Mouse (Mus musculus): ENCODE data around the gene Xbp1. TPM values are rescaled to one million over a fixed set of nuclear protein-coding genes. Genes with fewer than 3 reads are reported as not detected.

Gene Xbp1
- polyA plus RNA-seq, 1 experiment: 62.4 TPM

- TF ChIP-seq MAX (IDR thresholded peaks at IDR 0.05) (no peak), USF1 (IDR thresholded peaks at IDR 0.05; ENCODE audit: low read depth) (no peak), MYOD1 (IDR thresholded peaks at IDR 0.05; ENCODE audit: control insufficient read depth, insufficient read length, low read depth) (no peak), FOSL1 (IDR thresholded peaks at IDR 0.05; ENCODE audit: insufficient read depth, low read length, poor library complexity, severe bottlenecking) (no peak), MYOG (IDR thresholded peaks at IDR 0.05; ENCODE audit: control insufficient read depth, extremely low read depth, insufficient read length) (no peak), CEBPB (IDR thresholded peaks at IDR 0.05; ENCODE audit: low read depth) (no peak), CTCF (IDR thresholded peaks at IDR 0.05; ENCODE audit: control insufficient read depth, insufficient read depth, insufficient read length) (no peak)
- Histone ChIP-seq H3K79me2 (ENCODE audit: control insufficient read depth, insufficient read depth) (no peaks in the 10 kb centered on the region), H3K27me3 (ENCODE audit: control insufficient read depth, insufficient read depth, insufficient read length) (no peaks in the 10 kb centered on the region), H3K36me3 (ENCODE audit: control insufficient read depth, insufficient read depth) (no peaks in the 10 kb centered on the region), H3ac (ENCODE audit: control insufficient read depth, insufficient read length, low read depth) (no peak overlapping the region), H3K4me3 (ENCODE audit: insufficient read depth, poor library complexity, severe bottlenecking) (no peak overlapping the region), H3K79me3 (ENCODE audit: low read depth) (no peaks in the 10 kb centered on the region)
These were observed 47.6 kb downstream of the Xbp1 start for GRCm38 (mm10) chr11:5568082-5568481.

DNA sequence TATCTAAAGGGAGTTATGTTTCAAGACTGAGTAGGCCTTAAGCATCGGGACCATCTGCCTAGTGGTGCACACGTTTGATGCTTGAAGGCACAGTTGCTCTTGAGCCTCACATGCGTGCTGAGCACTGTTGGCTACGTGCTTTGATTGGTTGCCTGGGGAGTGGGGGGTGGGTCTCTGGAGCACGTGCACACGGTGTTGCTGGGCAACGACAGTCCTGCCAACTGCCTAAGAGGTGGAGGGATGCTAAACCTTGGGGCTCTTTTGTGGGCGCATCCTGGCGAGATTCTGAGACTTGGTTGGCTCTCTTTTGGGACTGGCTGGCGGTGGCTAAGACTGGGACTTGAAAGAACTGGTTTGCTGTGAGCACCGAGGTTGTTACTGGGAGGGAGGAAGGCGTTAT, 49.0 kb downstream of the Xbp1 start, which contains the start of gene Ankrd36:
Ankrd36 (plus strand) TSS at position 211 of the 400 bp plus-strand sequence.
- no peak for TF ChIP-seq USF1 (IDR thresholded peaks at IDR 0.05; ENCODE audit: low read depth)
- TF ChIP-seq MYOG (IDR thresholded peaks at IDR 0.05; ENCODE audit: control insufficient read depth, extremely low read depth, insufficient read length): no peak
- no peak for TF ChIP-seq CEBPB (IDR thresholded peaks at IDR 0.05; ENCODE audit: low read depth)
- no peak for TF ChIP-seq MAX (IDR thresholded peaks at IDR 0.05)
- no peak for TF ChIP-seq FOSL1 (IDR thresholded peaks at IDR 0.05; ENCODE audit: insufficient read depth, low read length, poor library complexity, severe bottlenecking)
- TF ChIP-seq MYOD1 (IDR thresholded peaks at IDR 0.05; ENCODE audit: control insufficient read depth, insufficient read length, low read depth): no peak
- no peak for TF ChIP-seq CTCF (IDR thresholded peaks at IDR 0.05; ENCODE audit: control insufficient read depth, insufficient read depth, insufficient read length)
- Histone ChIP-seq H3K36me3 (ENCODE audit: control insufficient read depth, insufficient read depth) (no peaks in the 10 kb centered on the region), H3K79me2 (ENCODE audit: control insufficient read depth, insufficient read depth) (no peaks in the 10 kb centered on the region), H3K4me3 (ENCODE audit: insufficient read depth, poor library complexity, severe bottlenecking) (no peak within 1 kb of the TSS), H3ac (ENCODE audit: control insufficient read depth, insufficient read length, low read depth) (no peak within 1 kb of the TSS), H3K79me3 (ENCODE audit: low read depth) (no peaks in the 10 kb centered on the region), H3K27me3 (ENCODE audit: control insufficient read depth, insufficient read depth, insufficient read length) (no peaks in the 10 kb centered on the region)

- Histone ChIP-seq H3K79me3 (ENCODE audit: low read depth) (no peaks in the 10 kb centered on the region), H3K36me3 (ENCODE audit: control insufficient read depth, insufficient read depth) (no peaks in the 10 kb centered on the region), H3K4me3 (ENCODE audit: insufficient read depth, poor library complexity, severe bottlenecking) (no peak overlapping the region), H3K79me2 (ENCODE audit: control insufficient read depth, insufficient read depth) (no peaks in the 10 kb centered on the region), H3ac (ENCODE audit: control insufficient read depth, insufficient read length, low read depth) (no peak overlapping the region), H3K27me3 (ENCODE audit: control insufficient read depth, insufficient read depth, insufficient read length) (no peaks in the 10 kb centered on the region)
- TF ChIP-seq MYOG (IDR thresholded peaks at IDR 0.05; ENCODE audit: control insufficient read depth, extremely low read depth, insufficient read length) (no peak), FOSL1 (IDR thresholded peaks at IDR 0.05; ENCODE audit: insufficient read depth, low read length, poor library complexity, severe bottlenecking) (no peak), MAX (IDR thresholded peaks at IDR 0.05) (no peak), CTCF (IDR thresholded peaks at IDR 0.05; ENCODE audit: control insufficient read depth, insufficient read depth, insufficient read length) (no peak), USF1 (IDR thresholded peaks at IDR 0.05; ENCODE audit: low read depth) (no peak), CEBPB (IDR thresholded peaks at IDR 0.05; ENCODE audit: low read depth) (no peak), MYOD1 (IDR thresholded peaks at IDR 0.05; ENCODE audit: control insufficient read depth, insufficient read length, low read depth) (no peak)
These were observed 51.4 kb downstream of the Xbp1 start for GRCm38 (mm10) chr11:5571856-5572255.

GRCm38 (mm10) chr11:5573821-5574220, 53.4 kb downstream of the Xbp1 start:
- Histone ChIP-seq H3K4me3 (ENCODE audit: insufficient read depth, poor library complexity, severe bottlenecking) (no peak overlapping the region), H3K79me2 (ENCODE audit: control insufficient read depth, insufficient read depth) (no peaks in the 10 kb centered on the region), H3K27me3 (ENCODE audit: control insufficient read depth, insufficient read depth, insufficient read length) (no peaks in the 10 kb centered on the region), H3ac (ENCODE audit: control insufficient read depth, insufficient read length, low read depth) (no peak overlapping the region), H3K79me3 (ENCODE audit: low read depth) (no peaks in the 10 kb centered on the region), H3K36me3 (ENCODE audit: control insufficient read depth, insufficient read depth) (no peaks in the 10 kb centered on the region)
- TF ChIP-seq CTCF (IDR thresholded peaks at IDR 0.05; ENCODE audit: control insufficient read depth, insufficient read depth, insufficient read length): no peak
- TF ChIP-seq CEBPB (IDR thresholded peaks at IDR 0.05; ENCODE audit: low read depth): no peak
- no peak for TF ChIP-seq MYOG (IDR thresholded peaks at IDR 0.05; ENCODE audit: control insufficient read depth, extremely low read depth, insufficient read length)
- no peak for TF ChIP-seq USF1 (IDR thresholded peaks at IDR 0.05; ENCODE audit: low read depth)
- no peak for TF ChIP-seq FOSL1 (IDR thresholded peaks at IDR 0.05; ENCODE audit: insufficient read depth, low read length, poor library complexity, severe bottlenecking)
- TF ChIP-seq MYOD1 (IDR thresholded peaks at IDR 0.05; ENCODE audit: control insufficient read depth, insufficient read length, low read depth): no peak
- no peak for TF ChIP-seq MAX (IDR thresholded peaks at IDR 0.05)

DNA sequence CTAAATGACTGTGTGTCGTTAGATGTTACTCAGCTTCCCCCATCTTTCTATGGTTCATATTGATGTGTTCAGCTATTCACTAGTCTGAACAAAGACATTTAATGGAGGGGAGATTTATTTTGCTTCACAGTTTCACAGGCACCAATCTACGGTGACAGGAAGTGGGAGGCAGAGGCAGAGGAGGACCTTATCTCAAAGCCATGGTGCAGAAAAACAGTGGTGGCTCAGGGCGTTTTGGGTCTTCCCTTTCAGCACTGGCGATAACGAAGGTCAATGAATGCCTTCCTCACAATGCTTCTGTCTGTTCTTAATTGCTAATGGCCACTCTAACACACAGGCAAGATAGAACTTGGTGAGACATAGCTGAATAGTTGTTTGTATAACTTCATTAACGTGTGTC, 54.6 kb downstream of the Xbp1 start:
- Histone ChIP-seq H3ac (ENCODE audit: control insufficient read depth, insufficient read length, low read depth) (no peak overlapping the region), H3K79me3 (ENCODE audit: low read depth) (no peaks in the 10 kb centered on the region), H3K27me3 (ENCODE audit: control insufficient read depth, insufficient read depth, insufficient read length) (no peaks in the 10 kb centered on the region), H3K4me3 (ENCODE audit: insufficient read depth, poor library complexity, severe bottlenecking) (no peak overlapping the region), H3K79me2 (ENCODE audit: control insufficient read depth, insufficient read depth) (no peaks in the 10 kb centered on the region), H3K36me3 (ENCODE audit: control insufficient read depth, insufficient read depth) (no peaks in the 10 kb centered on the region)
- TF ChIP-seq CTCF (IDR thresholded peaks at IDR 0.05; ENCODE audit: control insufficient read depth, insufficient read depth, insufficient read length) (no peak), MAX (IDR thresholded peaks at IDR 0.05) (no peak), FOSL1 (IDR thresholded peaks at IDR 0.05; ENCODE audit: insufficient read depth, low read length, poor library complexity, severe bottlenecking) (no peak), MYOD1 (IDR thresholded peaks at IDR 0.05; ENCODE audit: control insufficient read depth, insufficient read length, low read depth) (no peak), CEBPB (IDR thresholded peaks at IDR 0.05; ENCODE audit: low read depth) (no peak), MYOG (IDR thresholded peaks at IDR 0.05; ENCODE audit: control insufficient read depth, extremely low read depth, insufficient read length) (no peak), USF1 (IDR thresholded peaks at IDR 0.05; ENCODE audit: low read depth) (no peak)

Other genes starting within 250 kb of the Xbp1 start
- 4.0 TPM for gene Znrf3, start 75.8 kb upstream of the Xbp1 start, polyA plus RNA-seq (2012; fragmentation: generic; extraction: Trizol)
- 7.7 TPM for gene Ccdc117, start 21.5 kb downstream of the Xbp1 start, polyA plus RNA-seq (2012; fragmentation: generic; extraction: Trizol)
- gene Ankrd36, start 49.0 kb downstream of the Xbp1 start, polyA plus RNA-seq (2012; fragmentation: generic; extraction: Trizol): not detected
- gene Mrps24, start 195.0 kb downstream of the Xbp1 start, polyA plus RNA-seq (2012; fragmentation: generic; extraction: Trizol): 150 TPM
- 22.3 TPM for gene Urgcp, start 241.7 kb downstream of the Xbp1 start, polyA plus RNA-seq (2012; fragmentation: generic; extraction: Trizol)